Mouse (Mus musculus): ENCODE measurements around the gene Dcaf17.

Gene Dcaf17

DNA sequence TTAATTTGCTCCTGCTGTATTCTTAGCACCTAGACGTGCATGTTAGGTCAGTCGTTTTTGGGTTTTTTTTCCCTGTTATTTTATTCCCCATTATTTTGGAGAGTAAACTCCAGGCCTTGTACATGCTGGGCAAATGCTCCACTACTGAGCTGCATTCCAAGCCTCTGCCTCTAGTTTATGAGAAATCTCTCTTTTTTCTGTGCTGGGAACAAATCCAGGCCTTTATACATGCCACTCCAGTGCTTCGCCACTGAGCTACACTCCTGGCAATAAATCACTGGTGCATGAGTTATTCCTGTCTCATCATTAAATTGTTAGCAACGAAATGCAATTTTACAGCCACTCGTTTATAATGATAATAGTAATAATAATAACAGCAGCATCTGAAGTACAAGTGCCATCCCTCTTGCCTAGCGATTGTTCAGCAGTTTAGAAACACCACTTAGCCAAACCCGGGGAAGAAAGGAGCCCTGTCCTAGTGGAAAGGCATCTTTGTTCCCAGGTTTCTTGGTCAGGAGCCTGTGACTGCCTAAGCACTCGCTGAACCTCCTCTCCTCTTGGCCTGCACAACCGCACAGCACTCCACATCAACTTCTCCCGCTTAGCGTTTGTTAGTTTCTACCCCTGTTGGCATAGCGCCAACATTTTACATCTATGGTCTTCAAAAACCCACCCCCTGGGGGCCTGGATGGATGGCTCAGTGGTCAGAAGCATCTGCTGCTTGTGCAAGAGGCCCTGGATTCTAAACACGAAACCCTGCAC is 67.3 kb downstream of the Dcaf17 start:
- DNase-seq = no peak

DNA sequence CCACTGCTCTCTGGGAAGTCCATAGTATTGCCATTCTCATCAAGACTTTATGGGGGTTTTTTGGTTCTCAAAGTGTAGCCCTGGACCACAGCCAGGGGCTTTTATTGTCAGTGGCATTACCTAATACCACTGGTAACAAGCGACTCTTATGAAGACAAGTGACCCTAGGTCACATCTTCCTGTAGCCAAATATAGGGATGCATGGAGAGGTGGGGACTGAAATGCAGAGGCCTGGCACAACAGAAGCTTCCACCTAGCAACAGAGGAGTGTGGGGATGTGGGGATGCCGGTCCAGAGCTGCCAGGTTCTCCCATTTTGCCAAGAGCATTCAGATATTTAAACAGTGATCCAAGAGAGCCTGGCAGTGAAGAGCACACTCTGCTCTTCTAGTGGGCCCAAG is 68.5 kb downstream of the Dcaf17 start:
- no peak for DNase-seq

DNA sequence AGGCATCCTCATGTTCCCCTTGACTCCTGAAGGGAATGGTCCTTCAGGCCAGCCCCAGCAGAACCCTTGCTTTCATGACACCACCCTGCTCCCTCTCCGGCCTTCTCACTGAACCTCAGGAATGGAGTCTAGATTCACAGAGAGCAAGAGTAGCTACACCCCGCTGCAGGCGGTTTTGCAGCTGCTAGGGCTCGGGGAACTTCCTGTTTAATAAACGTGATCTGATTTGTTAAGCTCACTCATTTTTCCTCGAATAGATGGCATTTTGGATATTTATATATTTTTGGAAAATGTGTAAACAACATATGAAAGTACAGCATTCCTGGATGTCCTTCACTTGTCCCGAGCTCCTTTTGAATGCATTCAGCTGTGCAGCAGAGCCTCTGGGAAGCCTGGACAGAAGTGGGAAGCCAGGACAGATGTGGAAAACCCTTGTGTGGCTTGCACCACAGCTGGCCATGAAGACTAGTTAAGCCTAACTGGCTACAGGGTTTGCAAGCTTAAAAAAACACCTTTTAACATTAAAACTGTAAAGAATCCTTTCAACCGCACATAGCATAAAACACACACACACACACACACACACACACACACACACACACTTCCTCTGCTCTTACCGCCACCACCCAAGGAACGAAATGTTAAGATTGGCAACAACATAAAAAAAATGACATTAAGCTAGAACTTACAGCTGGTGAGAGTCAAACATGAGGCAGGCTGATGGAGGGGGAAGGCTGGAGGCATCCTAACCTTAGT is 72.8 kb downstream of the Dcaf17 start:
- DNase-seq = no peak

DNA sequence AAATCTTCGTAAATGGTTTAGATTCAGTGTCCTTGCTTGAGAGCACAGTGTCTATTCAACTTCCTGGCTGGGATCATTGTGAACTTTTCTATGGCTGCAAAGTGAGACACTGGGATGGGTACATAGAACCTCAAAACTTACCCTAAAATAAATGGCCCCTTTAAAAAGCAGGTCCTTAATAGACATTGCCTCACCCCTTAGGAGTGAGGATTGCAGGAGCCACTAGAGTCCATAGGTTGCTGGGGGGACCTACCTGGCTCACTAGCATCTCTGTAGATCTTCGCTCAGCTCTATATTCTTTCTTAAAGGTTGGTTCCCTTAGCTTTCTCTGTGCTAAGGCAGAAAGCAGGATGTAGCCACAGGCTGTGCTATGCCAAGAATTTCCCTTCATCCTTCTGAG is 75.2 kb downstream of the Dcaf17 start:
- DNase-seq = no peak

DNA sequence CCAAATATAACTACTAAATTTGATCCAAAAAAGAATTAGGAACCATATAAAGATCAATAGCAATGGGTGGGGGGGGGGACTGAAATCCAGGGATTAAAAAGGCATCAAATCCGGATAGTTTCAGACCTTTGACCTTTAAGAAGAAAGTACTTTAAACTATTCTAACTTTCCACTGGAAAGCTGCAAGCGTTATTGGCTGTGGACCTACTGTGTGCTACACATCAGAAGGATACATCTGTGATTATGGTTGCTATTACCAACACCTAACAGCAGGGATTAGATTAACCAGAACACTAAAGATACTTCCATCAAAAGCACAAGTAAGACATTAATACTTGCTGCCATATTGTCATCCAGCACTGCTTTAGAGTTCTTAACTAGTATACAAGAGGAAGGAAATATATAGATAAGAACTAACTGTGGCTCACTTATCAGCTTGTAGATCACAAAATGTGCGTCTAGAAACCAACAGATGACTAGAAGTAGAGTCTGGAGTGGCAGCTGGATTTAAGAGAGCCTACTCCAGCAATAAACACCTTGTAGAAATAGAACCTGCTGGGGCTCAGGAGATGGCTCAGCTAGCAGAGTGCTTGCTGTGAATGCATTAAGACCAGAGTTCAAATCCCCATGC is 76.9 kb downstream of the Dcaf17 start:
- no peak for DNase-seq

DNA sequence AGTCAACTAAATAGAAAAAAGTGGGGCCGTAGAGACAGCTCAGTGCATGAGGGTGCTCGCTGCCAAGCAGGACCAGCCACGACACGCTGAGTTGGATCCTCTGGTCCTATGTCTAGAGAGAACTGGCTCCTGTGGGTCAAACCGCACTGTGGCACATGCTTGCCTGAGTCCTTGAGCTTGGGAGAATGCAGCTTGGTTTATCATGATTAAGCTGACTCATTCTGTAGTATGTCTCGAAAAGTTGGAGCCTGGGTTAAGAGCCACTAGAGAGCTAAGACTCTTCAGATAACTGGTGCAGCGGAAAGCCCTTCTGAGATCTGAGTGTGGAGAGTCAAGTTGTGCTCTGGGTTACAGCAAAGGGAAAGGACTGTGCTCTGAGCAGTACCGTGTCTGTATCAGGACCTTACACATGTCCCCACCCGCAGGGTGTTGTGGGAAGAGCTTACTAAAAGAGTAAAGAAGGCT is 78.9 kb downstream of the Dcaf17 start:
- DNase-seq = no peak

DNA sequence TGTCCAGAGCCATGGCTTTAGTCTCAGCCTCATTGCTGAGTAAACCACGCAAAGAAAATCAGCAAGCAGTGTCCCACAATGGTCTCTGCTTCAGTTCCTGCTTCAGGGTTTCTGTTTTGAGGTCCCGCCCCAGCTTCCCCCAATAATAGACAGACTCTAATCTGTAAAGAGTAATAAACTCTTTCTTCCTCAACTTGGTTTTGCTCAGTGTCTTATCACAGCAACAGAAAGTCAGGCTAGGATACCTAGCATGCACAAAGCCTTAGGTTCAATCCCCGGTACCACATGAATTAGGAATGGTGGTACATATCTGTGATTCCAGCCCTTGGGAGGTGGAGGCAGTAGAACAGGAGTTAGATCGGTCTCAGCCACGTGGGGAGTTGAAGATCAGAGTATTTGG is 79.7 kb downstream of the Dcaf17 start:
- DNase-seq = no peak

DNA sequence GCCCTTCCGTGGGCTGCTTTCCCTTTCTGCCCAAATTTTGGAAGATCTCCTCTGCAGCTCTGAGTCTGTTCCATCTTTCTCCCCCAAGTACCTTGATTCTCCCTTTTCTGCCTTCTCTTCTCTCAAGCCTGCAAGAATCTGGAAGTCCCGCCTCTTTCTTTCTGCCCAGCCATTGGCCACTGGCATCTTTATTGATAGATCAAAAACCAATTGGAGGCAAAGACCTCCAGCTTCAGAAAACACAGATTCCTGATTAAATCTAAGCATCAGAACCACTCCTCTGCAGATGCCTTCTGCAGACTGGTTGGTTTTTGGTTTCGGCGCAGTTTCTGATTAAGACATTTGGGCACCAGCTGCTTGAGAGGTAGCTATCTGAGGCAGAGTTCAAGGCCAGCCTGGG is 85.5 kb downstream of the Dcaf17 start:
- DNase-seq = no peak

DNA sequence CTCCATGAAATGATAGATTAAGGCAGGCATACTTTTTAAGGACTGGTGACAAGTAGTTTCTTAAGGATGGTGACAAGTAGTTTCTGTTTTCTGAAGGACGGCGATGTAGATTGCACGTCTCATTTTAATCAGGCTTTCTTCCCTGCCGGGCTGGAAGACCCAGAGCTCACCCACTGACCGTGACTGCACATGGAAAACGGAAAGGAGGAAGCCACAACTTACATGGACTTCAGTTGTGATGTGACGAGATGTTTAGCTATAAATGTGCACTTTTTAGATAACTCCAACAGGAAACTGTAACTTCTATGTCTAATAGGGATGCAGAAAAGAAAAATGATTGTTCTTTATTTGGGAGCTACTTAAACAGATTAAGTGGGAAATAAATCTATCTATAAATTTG is 87.3 kb downstream of the Dcaf17 start:
- DNase-seq = no peak

DNA sequence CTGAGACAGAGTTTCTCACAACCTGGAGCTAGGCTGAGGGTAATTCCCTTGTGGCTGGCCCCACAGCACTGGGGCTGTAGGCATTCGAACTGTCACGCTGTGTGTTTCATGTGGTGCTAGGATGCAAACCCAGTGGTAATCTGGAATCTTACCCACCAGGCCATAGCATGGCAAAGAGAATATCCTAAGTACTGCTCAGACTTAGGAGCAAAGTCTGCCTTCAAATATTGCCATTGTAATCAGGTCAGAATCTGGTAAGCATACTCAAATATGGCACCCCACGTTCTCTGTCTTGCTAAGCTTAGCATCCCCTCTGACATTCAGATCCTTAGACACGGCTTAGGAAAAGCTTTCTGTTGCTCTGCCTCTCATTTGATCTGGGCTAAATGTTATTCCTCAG is 90.7 kb downstream of the Dcaf17 start:
- no peak for DNase-seq

DNA sequence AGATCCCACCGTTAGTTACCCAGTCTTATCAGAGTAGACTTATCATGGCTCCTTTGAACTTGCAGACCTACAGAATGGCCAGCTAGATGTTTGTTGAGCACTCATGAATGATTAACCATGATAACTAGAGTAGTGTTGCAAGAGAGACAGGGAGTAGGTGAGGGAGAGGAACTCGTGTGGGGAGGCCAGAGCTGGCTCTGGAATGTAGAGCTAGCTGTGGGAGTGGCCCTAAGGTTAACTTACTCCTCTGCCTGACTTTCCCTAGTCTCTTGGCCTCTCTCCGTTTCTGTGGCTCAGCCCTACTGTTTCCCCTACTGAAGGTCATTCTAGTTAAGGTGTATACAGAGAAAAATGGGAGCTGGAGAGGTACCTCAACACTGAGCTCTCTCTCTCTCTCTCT is 91.1 kb downstream of the Dcaf17 start:
- DNase-seq = peak; percentile 28

DNA sequence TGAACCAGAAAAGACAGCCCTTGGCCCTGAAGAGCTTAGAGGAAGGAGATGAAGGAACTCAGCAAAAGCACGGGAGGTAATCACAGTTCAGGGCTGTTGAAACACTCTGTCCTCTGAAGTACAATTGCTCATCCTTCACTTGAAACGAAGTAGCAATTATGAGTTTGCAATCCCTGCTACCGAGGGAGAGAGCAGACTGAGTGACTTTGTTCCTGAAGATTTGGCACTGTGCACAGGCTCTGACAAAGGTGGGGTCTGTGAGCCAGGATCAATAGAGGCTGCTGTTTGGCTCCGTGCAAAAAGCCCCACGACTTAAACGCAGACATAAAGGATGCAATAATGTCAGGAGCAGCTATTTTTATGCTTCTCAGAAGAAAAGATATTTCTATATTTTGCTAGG is 92.7 kb downstream of the Dcaf17 start:
- no peak for DNase-seq
